In the genomic region with DNA sequence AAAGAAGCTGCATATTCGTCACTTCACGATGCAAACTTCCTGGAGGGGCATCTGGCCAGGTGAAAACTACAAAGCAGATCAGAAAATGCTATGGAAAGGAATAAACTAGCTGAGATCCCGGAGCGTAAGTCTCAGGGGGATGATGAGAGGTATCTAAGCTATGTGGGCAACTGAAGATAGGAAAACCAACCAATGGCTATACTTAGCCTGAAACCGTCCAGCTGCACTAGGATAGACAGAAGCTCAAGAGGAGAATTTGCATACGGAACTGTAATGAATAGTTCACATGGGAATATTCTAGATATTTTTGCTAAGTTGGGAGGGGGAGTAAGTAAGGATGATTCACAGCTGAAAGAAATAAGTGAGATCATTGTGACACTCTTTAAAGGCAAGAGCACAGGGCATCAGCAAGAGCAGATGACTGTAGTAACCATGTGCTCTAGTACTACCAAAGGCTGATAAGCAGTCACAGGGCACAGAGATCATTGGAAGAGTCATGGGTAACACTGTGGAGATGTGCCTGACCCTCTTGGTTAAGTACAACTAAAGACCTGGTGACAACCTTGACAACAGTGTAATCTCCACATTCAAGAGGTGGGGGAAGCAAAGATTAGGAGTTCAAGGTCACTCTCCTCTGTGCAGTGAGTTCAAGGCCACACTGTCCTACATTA, we compare ENCODE assay signal across 27 mouse cellular contexts.
A peak's percentile ranks its signal among the peaks of the same experiment; 100 is the strongest.
DNase-seq lines count a peak whose midpoint lies in the region; ATAC-seq lines count a peak whose summit lies in the region.
"Had no signal": no experiment of that assay in that cellular context is flagged by ENCODE, and none has a peak within 500 bp of the region (broad histone marks: within the 10 kb centered on the region; RNA-seq: fewer than 3 reads in every experiment).

No protein-coding gene starts in this region.

- no peak for DNase-seq in heart, embryonic 10.5 days (ENCODE audit: low spot score)
- DNase-seq in heart, postnatal 36 days, result no peak
- DNase-seq in R1 (ENCODE audit: low read depth, low spot score), result peak; percentile 8
- no peak for DNase-seq in forebrain, embryonic 10.5 days (ENCODE audit: extremely low spot score, low spot score)
- DNase-seq: adrenal gland, postnatal 10 days; cerebellum, adult 11 months; cerebellum, adult 9-10 months; cerebellum, postnatal 36 days; gastrocnemius, postnatal 10 days; kidney, adult 9 months; kidney, postnatal 14 days; lung, embryonic 14.5 days; lung, postnatal 14 days; midbrain, embryonic 14.5 days; retina, postnatal 1 day; right cerebral cortex, postnatal 14 days; thymus, postnatal 4 days had no signal

- H3K36me3 ChIP-seq in heart, embryonic 10.5 days, result no peaks in the 10 kb centered on the region
- H3K36me3 ChIP-seq in heart, embryonic 15.5 days, result no peaks in the 10 kb centered on the region
- no peaks in the 10 kb centered on the region for H3K36me3 ChIP-seq in forebrain, embryonic 15.5 days
- H3K36me3 ChIP-seq in forebrain, embryonic 10.5 days (replicated peaks), result no peaks in the 10 kb centered on the region
- H3K36me3 ChIP-seq: hindbrain, embryonic 13.5 days; limb, embryonic 12.5 days; liver, embryonic 15.5 days; neural tube, embryonic 15.5 days had no signal

- 0 out of 2 replicates have a peak overlapping the region, but pooled peaks have one; percentile 9 for H3K4me3 ChIP-seq in heart, embryonic 10.5 days
- H3K4me3 ChIP-seq in heart, embryonic 15.5 days, result no peak overlapping the region
- H3K4me3 ChIP-seq in forebrain, embryonic 15.5 days, result no peak overlapping the region
- H3K4me3 ChIP-seq in forebrain, embryonic 10.5 days, result no peak overlapping the region
- H3K4me3 ChIP-seq: hindbrain, embryonic 13.5 days; left cerebral cortex, adult 2 months; limb, embryonic 12.5 days; liver, embryonic 15.5 days; neural tube, embryonic 15.5 days had no signal

- intact Hi-C loops in heart, postnatal 36 days (cut with DNase I), result loop anchor here (5.0 kb wide), 1 partner anchor 75 kb away; no protein-coding TSS in a partner anchor

- no peaks in the 10 kb centered on the region for H3K27me3 ChIP-seq in heart, embryonic 10.5 days (ENCODE audit: insufficient read depth, poor library complexity, severe bottlenecking)
- H3K27me3 ChIP-seq in heart, embryonic 15.5 days, result no peaks in the 10 kb centered on the region
- no peaks in the 10 kb centered on the region for H3K27me3 ChIP-seq in forebrain, embryonic 15.5 days
- H3K27me3 ChIP-seq in forebrain, embryonic 10.5 days (ENCODE audit: poor library complexity, severe bottlenecking), result no peaks in the 10 kb centered on the region
- H3K27me3 ChIP-seq: hindbrain, embryonic 13.5 days; limb, embryonic 12.5 days; liver, embryonic 15.5 days; neural tube, embryonic 15.5 days had no signal

- H3K9me3 ChIP-seq in heart, embryonic 10.5 days, result no peaks in the 10 kb centered on the region
- H3K9me3 ChIP-seq in heart, embryonic 15.5 days (replicated peaks), result no peaks in the 10 kb centered on the region
- no peaks in the 10 kb centered on the region for H3K9me3 ChIP-seq in forebrain, embryonic 15.5 days
- no peaks in the 10 kb centered on the region for H3K9me3 ChIP-seq in forebrain, embryonic 10.5 days
- H3K9me3 ChIP-seq: hindbrain, embryonic 13.5 days; limb, embryonic 12.5 days; liver, embryonic 15.5 days; neural tube, embryonic 15.5 days had no signal

- peaks cover 31% of the 10 kb centered on the region for H3K4me1 ChIP-seq in heart, embryonic 10.5 days
- H3K4me1 ChIP-seq in heart, embryonic 15.5 days (replicated peaks), result peaks cover 27% of the 10 kb centered on the region
- no peaks in the 10 kb centered on the region for H3K4me1 ChIP-seq in forebrain, embryonic 15.5 days
- H3K4me1 ChIP-seq in forebrain, embryonic 10.5 days, result no peaks in the 10 kb centered on the region
- H3K4me1 ChIP-seq: hindbrain, embryonic 13.5 days; limb, embryonic 12.5 days; liver, embryonic 15.5 days had no signal

- ATAC-seq in heart, embryonic 15.5 days (replicated peaks; ENCODE audit: insufficient number of reproducible peaks, insufficient read depth, low FRiP score, low read depth), result peak; percentile 69
- no peak for ATAC-seq in forebrain, embryonic 15.5 days (replicated peaks)
- ATAC-seq in monocyte, adult 5-6 weeks (replicated peaks; ENCODE audit: insufficient number of reproducible peaks, low FRiP score, low TSS enrichment, poor library complexity, severe bottlenecking), result no peak
- ATAC-seq: CD4-positive, CD25-positive, alpha-beta regulatory T cell, adult 4 months; forebrain, embryonic 16.5 days had no signal

- WGBS in heart, embryonic 10.5 days, result 34% methylated on average over 6 of the region's 6 CpGs
- WGBS in heart, embryonic 15.5 days, result 35% methylated on average over 6 of the region's 6 CpGs
- 91% methylated on average over 6 of the region's 6 CpGs for WGBS in forebrain, embryonic 15.5 days
- WGBS in forebrain, embryonic 10.5 days, result 90% methylated on average over 6 of the region's 6 CpGs

- peak overlapping the region; percentile 31 for H3K4me2 ChIP-seq in heart, embryonic 15.5 days
- H3K4me2 ChIP-seq in forebrain, embryonic 15.5 days (replicated peaks), result no peak overlapping the region
- H3K4me2 ChIP-seq: hindbrain, embryonic 13.5 days; limb, embryonic 12.5 days; liver, embryonic 15.5 days; lung, embryonic 14.5 days; neural tube, embryonic 15.5 days had no signal

- peak overlapping the region; percentile 84 for H3K27ac ChIP-seq in heart, embryonic 10.5 days
- peak overlapping the region; percentile 80 for H3K27ac ChIP-seq in heart, embryonic 15.5 days
- no peak overlapping the region for H3K27ac ChIP-seq in forebrain, embryonic 15.5 days (replicated peaks)
- no peak overlapping the region for H3K27ac ChIP-seq in forebrain, embryonic 10.5 days
- H3K27ac ChIP-seq: hindbrain, embryonic 13.5 days; left cerebral cortex, adult 2 months; limb, embryonic 12.5 days; liver, embryonic 15.5 days; neural tube, embryonic 15.5 days had no signal

- H3K9ac ChIP-seq in heart, embryonic 15.5 days, result no peak overlapping the region
- no peak overlapping the region for H3K9ac ChIP-seq in forebrain, embryonic 15.5 days (replicated peaks)
- H3K9ac ChIP-seq: hindbrain, embryonic 13.5 days; limb, embryonic 12.5 days; liver, embryonic 15.5 days; lung, embryonic 14.5 days; neural tube, embryonic 15.5 days had no signal

Comparison
In these comparisons a context has a peak if more than half of its experiments do, and no peak if none do; other contexts are left out.
1. H3K27ac ChIP-seq: peak in heart, embryonic 10.5 days (single experiment) and heart, embryonic 15.5 days (single experiment); none in forebrain, embryonic 15.5 days (single experiment) and forebrain, embryonic 10.5 days (single experiment).